Mouse (Mus musculus): ENCODE measurements around the gene Sod2.
"Not testable (repeated sequence)": the region's sequence is repeated elsewhere in the genome, so short reads cannot be mapped to it uniquely, and the experiment has no call there.

Gene Sod2

GRCm38 (mm10) chr17:13036627-13037192, 30.1 kb downstream of the Sod2 start:
- DNase-seq, result not testable (repeated sequence)

- peak; percentile 36 for DNase-seq
These were observed 37.4 kb downstream of the Sod2 start for GRCm38 (mm10) chr17:13043846-13044673.

- DNase-seq, result not testable (repeated sequence)
These were observed 45.6 kb downstream of the Sod2 start, which contains the start of gene Gpr31b for GRCm38 (mm10) chr17:13052124-13052813. Gene Gpr31b, minus strand, starts transcription at chr17:13052296.

GRCm38 (mm10) chr17:13060804-13061203, 54.2 kb downstream of the Sod2 start, which contains the start of gene Tcp10b:
Gene Tcp10b, plus strand, starts transcription at chr17:13061104.
- DNase-seq, result not testable (repeated sequence)

- DNase-seq, result not testable (repeated sequence)
These were observed 56.2 kb downstream of the Sod2 start for GRCm38 (mm10) chr17:13062882-13063281.

GRCm38 (mm10) chr17:13067864-13068385, 61.3 kb downstream of the Sod2 start:
- DNase-seq, result not testable (repeated sequence)

GRCm38 (mm10) chr17:13069227-13069626, 62.6 kb downstream of the Sod2 start:
- DNase-seq, result not testable (repeated sequence)

Data from right cerebral cortex, postnatal 14 days (tissue).